Mouse (Mus musculus) bone marrow, adult 2 months (tissue): ENCODE data around the gene Gm49416. TPM values are rescaled to one million over a fixed set of nuclear protein-coding genes. Genes with fewer than 3 reads are reported as not detected.

Experiments used
- H3K27ac ChIP-seq: fragments of 200-500 bp; 2 replicates; pipeline ENCODE4 v1.5.1; 2012; ENCODE audit warnings: low read depth, mild to moderate bottlenecking, control low read depth, inconsistent platforms, low read length; ENCODE audit not compliant: control insufficient read depth, poor library complexity, insufficient read depth
- H3K4me1 ChIP-seq: fragments of 200-500 bp; 2 replicates; pipeline ENCODE4 v1.6.1; 2011; ENCODE audit warnings: low read length; ENCODE audit not compliant: control insufficient read depth, insufficient read depth
- H3K4me3 ChIP-seq: fragments of 200-500 bp; replicated peaks from 2 replicates; pipeline ENCODE3; 2011; ENCODE audit warnings: mild to moderate bottlenecking, low read depth, low read length, control low read depth; ENCODE audit not compliant: control insufficient read depth
- CTCF ChIP-seq: fragments of 200-500 bp; IDR thresholded peaks from 2 replicates; pipeline ENCODE4 v1.5.1; 2011; ENCODE audit warnings: low read length, control low read depth; ENCODE audit not compliant: control insufficient read depth, insufficient read depth
- POLR2A ChIP-seq: fragments of 200-500 bp; IDR thresholded peaks from 2 replicates; pipeline ENCODE4 v1.6.1; 2011; ENCODE audit warnings: low read depth, mild to moderate bottlenecking, control low read depth, low read length, borderline replicate concordance; ENCODE audit not compliant: control insufficient read depth
- WGBS: fragments of 180-500 bp; shearing (Covaris S2); methylation state at CpG from one replicate; pipeline ENCODE4 v1.1.7; 2018; 5-methylcytosine and 5-hydroxymethylcytosine counted together
- polyA plus RNA-seq: library from polyadenylated mRNA; stranded (reverse); fragments of >200 nt; gene quantifications from 2 replicates; pipeline ENCODE4 v1.2.4, GENCODE M21; 2011; ENCODE audit warnings: low replicate concordance; ENCODE audit not compliant: missing spikeins, insufficient read depth, insufficient read length

Gene Gm49416
- polyA plus RNA-seq, 1 experiment = not detected

- under 1% methylated on average over 59 of the region's 59 CpGs for WGBS
- H3K4me3 ChIP-seq = peak within 1 kb of the TSS; percentile 89
- TF ChIP-seq CTCF (no peak), POLR2A (peak; percentile 69)
- peak within 1 kb of the TSS; percentile 80 for H3K27ac ChIP-seq
- no peaks in the 10 kb centered on the region; the same call in 1 of the 2 replicates for H3K4me1 ChIP-seq
These were observed 17.2 kb upstream of the Gm49416 start, which contains the start of gene Ubxn1 for GRCm38 (mm10) chr19:8871267-8872186. Gene Ubxn1, plus strand, starts transcription at chr19:8871496.

GRCm38 (mm10) chr19:8872266-8872840 lies 16.4 kb upstream of the Gm49416 start:
- Histone ChIP-seq H3K27ac (no peak overlapping the region), H3K4me1 (no peaks in the 10 kb centered on the region; the same call in 1 of the 2 replicates), H3K4me3 (peak overlapping the region; percentile 29)
- WGBS = 70% methylated on average over 10 of the region's 10 CpGs
- TF ChIP-seq CTCF (no peak), POLR2A (no peak)

GRCm38 (mm10) chr19:8875031-8875430 lies 13.7 kb upstream of the Gm49416 start:
- Histone ChIP-seq H3K4me1 (no peaks in the 10 kb centered on the region; the same call in 1 of the 2 replicates), H3K27ac (no peak overlapping the region), H3K4me3 (no peak overlapping the region)
- no peak for TF ChIP-seq CTCF
- no peak for TF ChIP-seq POLR2A
- WGBS = 89% methylated on average over 7 of the region's 7 CpGs

DNA sequence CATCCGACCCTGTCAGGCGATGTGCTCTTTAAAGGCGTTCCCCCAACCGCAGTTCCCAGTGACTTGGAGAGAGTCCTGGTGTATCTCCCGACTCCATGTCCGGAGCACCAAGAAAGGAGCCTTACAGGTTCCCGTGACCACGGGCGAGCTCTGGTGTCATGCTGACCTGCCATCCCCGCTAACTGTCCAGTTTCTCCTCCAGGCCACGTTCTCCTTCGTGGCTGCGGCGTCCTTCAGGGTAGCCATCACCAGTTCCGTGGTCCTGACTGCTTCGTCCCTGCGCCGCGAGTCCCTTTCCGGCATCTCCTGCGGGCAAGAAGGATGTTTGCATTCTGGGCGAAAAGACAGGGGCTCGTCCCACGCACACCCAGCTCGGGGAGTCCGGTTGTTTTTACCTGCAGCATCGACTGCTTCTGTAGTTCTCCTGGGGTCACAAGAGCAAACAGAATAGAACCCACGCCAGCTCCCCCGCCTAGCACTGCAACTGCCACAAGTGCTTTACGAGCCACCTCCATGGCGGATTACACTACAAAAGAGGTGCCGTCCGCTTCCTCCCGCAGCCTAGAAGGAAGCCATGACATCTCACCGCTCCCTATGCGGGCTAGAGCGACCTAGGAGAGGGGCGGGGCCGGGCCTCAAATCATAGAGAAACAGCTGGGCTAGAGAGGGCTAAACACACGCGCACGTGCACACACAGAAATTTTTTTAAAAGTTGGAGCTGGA lies 8.3 kb upstream of the Gm49416 start, which contains the start of gene Uqcc3:
TSS of gene Uqcc3 (minus strand) at position 613 of the 723 bp plus-strand sequence.
- H3K4me3 ChIP-seq = peak within 1 kb of the TSS; percentile 92
- under 1% methylated on average over 42 of the region's 42 CpGs for WGBS
- H3K4me1 ChIP-seq = no peaks in the 10 kb centered on the region; the same call in 1 of the 2 replicates
- TF ChIP-seq CTCF (no peak; the same call in 1 of the 2 replicates), POLR2A (peak; percentile 64)
- H3K27ac ChIP-seq = peak within 1 kb of the TSS; percentile 79

DNA sequence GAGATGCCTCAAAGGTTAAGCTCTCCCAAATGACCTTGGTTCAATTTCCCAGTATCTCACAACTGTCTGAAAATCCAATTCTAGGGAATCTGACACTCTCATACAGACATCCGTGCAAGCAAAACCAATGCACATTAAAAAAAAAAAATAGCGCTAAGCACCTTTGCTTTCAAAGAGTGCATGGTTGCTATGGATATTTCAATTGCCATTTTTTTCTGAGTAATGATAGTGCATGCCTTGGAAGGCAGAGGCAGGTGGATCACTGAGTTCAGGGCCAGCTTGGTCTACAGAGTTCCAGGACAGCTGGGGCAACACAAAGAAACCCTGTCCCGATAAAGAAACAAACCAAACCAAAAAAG lies 7.7 kb upstream of the Gm49416 start:
- Histone ChIP-seq H3K4me1 (no peaks in the 10 kb centered on the region; the same call in 1 of the 2 replicates), H3K4me3 (peak overlapping the region; percentile 46), H3K27ac (no peak overlapping the region)
- WGBS = 3% methylated on average over 3 of the region's 3 CpGs
- TF ChIP-seq CTCF = no peak
- no peak for TF ChIP-seq POLR2A

- no peak within 1 kb of the TSS for H3K4me3 ChIP-seq
- peaks cover 2% of the 10 kb centered on the region; the same call in 1 of the 2 replicates for H3K4me1 ChIP-seq
- H3K27ac ChIP-seq = no peak within 1 kb of the TSS
- WGBS = 77% methylated on average over 3 of the region's 3 CpGs
- TF ChIP-seq POLR2A (no peak), CTCF (no peak)
These were observed 5.1 kb upstream of the Gm49416 start, which contains the start of the genes Lbhd1 and Gm49403 for GRCm38 (mm10) chr19:8883616-8884015. Gene Lbhd1, plus strand, starts transcription at chr19:8883732. Gene Gm49403, plus strand, starts transcription at chr19:8883930.

DNA sequence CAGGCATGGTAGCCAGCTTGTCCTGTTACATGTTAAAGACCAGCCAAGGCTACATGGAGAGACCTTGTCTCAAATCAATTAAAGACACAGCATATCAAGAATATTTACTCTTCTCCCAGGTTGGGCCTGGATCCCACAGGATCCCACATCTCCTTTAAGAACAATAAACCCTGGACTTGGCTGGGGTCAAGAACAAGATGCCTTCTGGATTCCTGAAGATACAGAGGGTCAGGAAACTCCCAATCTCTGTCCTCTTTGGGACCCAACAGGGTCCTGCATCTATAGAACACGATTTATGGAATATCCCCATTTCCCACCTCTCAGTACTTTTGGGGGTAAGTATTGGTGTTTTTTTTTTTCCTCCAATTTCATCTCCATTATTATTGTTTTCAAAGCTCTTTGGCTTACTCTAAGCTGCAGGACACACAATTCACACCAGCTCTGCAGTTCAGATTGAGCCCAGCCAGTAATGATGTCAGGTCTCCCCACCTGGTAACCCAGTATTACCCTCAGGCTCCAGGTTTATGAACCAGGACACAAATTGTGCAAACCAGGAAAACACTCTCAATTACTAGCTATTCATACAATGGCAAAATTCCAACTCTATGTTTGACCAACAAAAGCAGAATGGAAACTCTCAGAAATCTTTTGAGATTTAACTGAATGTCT lies 1.7 kb upstream of the Gm49416 start:
- Histone ChIP-seq H3K27ac (no peak overlapping the region), H3K4me3 (no peak overlapping the region), H3K4me1 (peaks cover 3% of the 10 kb centered on the region; the same call in 1 of the 2 replicates)
- WGBS = 61% methylated on average over 1 of the region's 1 CpGs
- TF ChIP-seq POLR2A = no peak
- no peak for TF ChIP-seq CTCF
